Mouse (Mus musculus) neural tube, embryonic 13.5 days (tissue): ENCODE results near the gene Krt27. TPM values are rescaled to one million over a fixed set of nuclear protein-coding genes. Genes with fewer than 3 reads are reported as not detected.

Experiments
- ATAC-seq: fragments of 200-750 bp; cut with Nextera tagmentation; 2 replicates; pipeline ENCODE4 v1.8.0; 2017; ENCODE audit warnings: low read depth, mild to moderate bottlenecking, moderate TSS enrichment, moderate library complexity
- H3K27ac ChIP-seq: fragments of 300-500 bp; sonication (generic); replicated peaks from 2 replicates; pipeline ENCODE4 v1.5.1; 2015; ENCODE audit warnings: moderate library complexity, mild to moderate bottlenecking, inconsistent platforms
- H3K27me3 ChIP-seq: fragments of 300-500 bp; sonication (generic); 2 replicates; pipeline ENCODE4 v1.6.1; 2015; ENCODE audit warnings: mild to moderate bottlenecking, inconsistent platforms
- H3K36me3 ChIP-seq: fragments of 300-500 bp; sonication (generic); 2 replicates; pipeline ENCODE4 v1.6.1; 2015; ENCODE audit warnings: mild to moderate bottlenecking, inconsistent platforms
- H3K4me1 ChIP-seq: fragments of 300-500 bp; sonication (generic); replicated peaks from 2 replicates; pipeline ENCODE4 v1.6.1; 2015; ENCODE audit warnings: inconsistent platforms
- H3K4me2 ChIP-seq: fragments of 300-500 bp; sonication (generic); 2 replicates; pipeline ENCODE4 v1.6.1; 2015; ENCODE audit warnings: inconsistent platforms, mild to moderate bottlenecking, moderate library complexity
- H3K4me3 ChIP-seq: fragments of 300-500 bp; sonication (generic); 2 replicates; pipeline ENCODE4 v1.5.1; 2015; ENCODE audit warnings: mild to moderate bottlenecking, inconsistent platforms
- H3K9ac ChIP-seq: fragments of 300-500 bp; sonication (generic); 2 replicates; pipeline ENCODE4 v1.6.1; 2015; ENCODE audit warnings: moderate library complexity, mild to moderate bottlenecking, inconsistent platforms
- H3K9me3 ChIP-seq: fragments of 300-500 bp; sonication (generic); 2 replicates; pipeline ENCODE4 v1.6.1; 2016; ENCODE audit warnings: inconsistent platforms
- WGBS: fragments of 180-500 bp; shearing (Covaris S2); methylation state at CpG from one replicate; pipeline ENCODE4 v1.1.7; 2015; 5-methylcytosine and 5-hydroxymethylcytosine counted together
- polyA plus RNA-seq: library from polyadenylated mRNA; unstranded; fragments of >200 nt; fragmentation: Nextera tagmentation; extraction: Ambion mirVana; gene quantifications from 2 replicates; pipeline ENCODE4 v1.2.1, GENCODE M21; 2015

Krt27 gene
- polyA plus RNA-seq, result 0.25 and 0.32 TPM in 2 replicates

DNA sequence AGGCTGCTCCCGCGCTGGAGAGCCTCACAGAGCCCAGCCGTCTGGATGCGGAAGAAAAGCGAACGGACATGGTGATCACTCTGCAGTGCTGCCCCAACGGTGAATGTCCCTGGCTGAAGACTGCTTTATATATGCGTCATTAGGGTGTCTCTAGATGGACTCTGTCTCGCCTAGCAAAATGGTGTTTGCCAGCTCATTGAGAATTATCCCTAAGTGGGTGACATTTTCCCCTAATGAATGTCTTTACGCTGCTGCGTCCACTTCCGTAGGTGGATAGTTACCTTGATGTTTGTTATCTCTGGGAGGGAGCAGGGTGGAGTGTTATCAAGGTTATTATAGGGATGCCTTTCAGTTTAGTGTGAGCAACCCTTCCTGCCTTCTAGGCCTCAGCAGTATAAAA lies at the start of gene Krt27:
Gene Krt27 (minus strand): TSS at position 101 of the 400 bp plus-strand sequence.
- Histone ChIP-seq H3K9me3 (no peaks in the 10 kb centered on the region), H3K4me3 (no peak within 1 kb of the TSS), H3K27ac (no peak within 1 kb of the TSS), H3K9ac (no peak within 1 kb of the TSS), H3K27me3 (peaks cover 3% of the 10 kb centered on the region; the same call in 1 of the 2 replicates), H3K4me1 (no peaks in the 10 kb centered on the region), H3K4me2 (no peak within 1 kb of the TSS), H3K36me3 (no peaks in the 10 kb centered on the region)
- ATAC-seq, result no peak
- 79% methylated on average over 12 of the region's 12 CpGs for WGBS

GRCm38 (mm10) chr11:99399956-99400549 lies 49.1 kb upstream of the Krt27 start:
- Histone ChIP-seq H3K4me1 (no peaks in the 10 kb centered on the region), H3K9me3 (no peaks in the 10 kb centered on the region), H3K27ac (no peak overlapping the region), H3K36me3 (no peaks in the 10 kb centered on the region), H3K4me2 (no peak overlapping the region), H3K9ac (no peak overlapping the region), H3K4me3 (no peak overlapping the region), H3K27me3 (peaks cover 9% of the 10 kb centered on the region; the same call in 1 of the 2 replicates)
- 91% methylated on average over 13 of the region's 13 CpGs for WGBS
- no peak for ATAC-seq

DNA sequence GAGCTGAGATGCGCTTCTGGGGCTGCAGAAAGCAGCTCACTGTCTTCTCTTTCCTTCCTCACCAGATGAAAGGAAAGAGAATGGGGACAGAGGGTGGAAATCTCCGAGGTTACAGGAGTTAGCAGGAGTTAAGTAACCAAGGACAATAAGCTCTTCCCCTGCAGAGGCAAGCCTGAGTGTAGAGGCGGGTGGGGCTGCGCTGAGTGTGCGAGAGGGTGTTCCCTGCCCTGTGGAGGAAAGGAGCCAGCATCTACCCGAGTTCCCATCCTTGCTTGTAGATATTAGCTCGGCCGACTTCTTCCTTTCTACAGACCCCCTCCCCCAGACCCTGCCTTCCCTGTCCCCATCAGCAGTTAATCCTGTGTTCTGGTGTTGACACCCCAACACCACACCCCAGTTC lies 47.9 kb upstream of the Krt27 start:
- WGBS, result 73% methylated on average over 8 of the region's 8 CpGs

DNA sequence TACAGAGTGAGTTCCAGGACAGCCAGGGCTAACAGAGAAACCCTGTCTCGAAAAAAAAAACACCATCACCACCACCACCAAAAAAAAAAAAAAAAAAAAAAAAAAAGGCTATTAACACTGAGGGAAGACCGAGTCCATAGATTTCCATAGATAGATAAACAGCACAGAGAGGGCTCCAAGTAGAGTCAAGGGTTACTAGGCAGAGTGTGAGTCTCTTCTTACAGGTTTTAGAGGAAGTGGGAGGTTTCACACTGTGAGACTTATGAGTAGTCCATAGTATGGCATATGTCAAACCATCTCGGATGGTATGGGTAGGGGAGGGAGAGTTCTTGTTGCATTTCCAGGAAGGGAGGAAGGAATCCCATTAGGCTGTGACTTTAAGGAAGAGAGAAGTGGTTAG lies 47.2 kb upstream of the Krt27 start:
- 87% methylated on average over 3 of the region's 3 CpGs for WGBS
- no peak overlapping the region for H3K4me3 ChIP-seq
- H3K27me3 ChIP-seq, result peaks cover 5% of the 10 kb centered on the region; the same call in 1 of the 2 replicates
- H3K4me2 ChIP-seq, result no peak overlapping the region
- no peaks in the 10 kb centered on the region for H3K4me1 ChIP-seq
- H3K36me3 ChIP-seq, result no peaks in the 10 kb centered on the region
- H3K27ac ChIP-seq, result no peak overlapping the region
- H3K9ac ChIP-seq, result no peak overlapping the region
- no peak for ATAC-seq
- no peaks in the 10 kb centered on the region for H3K9me3 ChIP-seq

More for the DNA sequence above, 47.9 kb upstream of the Krt27 start:
- Histone ChIP-seq H3K27ac (no peak overlapping the region), H3K9ac (no peak overlapping the region), H3K36me3 (no peaks in the 10 kb centered on the region), H3K4me1 (no peaks in the 10 kb centered on the region), H3K9me3 (no peaks in the 10 kb centered on the region), H3K27me3 (peaks cover 8% of the 10 kb centered on the region; the same call in 1 of the 2 replicates), H3K4me2 (no peak overlapping the region), H3K4me3 (no peak overlapping the region)
- ATAC-seq, result no peak

GRCm38 (mm10) chr11:99396661-99397060 lies 45.8 kb upstream of the Krt27 start:
- ATAC-seq, result no peak
- Histone ChIP-seq H3K9ac (no peak overlapping the region), H3K27me3 (peaks cover 5% of the 10 kb centered on the region; the same call in 1 of the 2 replicates), H3K4me3 (no peak overlapping the region), H3K4me2 (no peak overlapping the region), H3K9me3 (no peaks in the 10 kb centered on the region), H3K27ac (no peak overlapping the region), H3K36me3 (no peaks in the 10 kb centered on the region), H3K4me1 (no peaks in the 10 kb centered on the region)
- 93% methylated on average over 2 of the region's 2 CpGs for WGBS

DNA sequence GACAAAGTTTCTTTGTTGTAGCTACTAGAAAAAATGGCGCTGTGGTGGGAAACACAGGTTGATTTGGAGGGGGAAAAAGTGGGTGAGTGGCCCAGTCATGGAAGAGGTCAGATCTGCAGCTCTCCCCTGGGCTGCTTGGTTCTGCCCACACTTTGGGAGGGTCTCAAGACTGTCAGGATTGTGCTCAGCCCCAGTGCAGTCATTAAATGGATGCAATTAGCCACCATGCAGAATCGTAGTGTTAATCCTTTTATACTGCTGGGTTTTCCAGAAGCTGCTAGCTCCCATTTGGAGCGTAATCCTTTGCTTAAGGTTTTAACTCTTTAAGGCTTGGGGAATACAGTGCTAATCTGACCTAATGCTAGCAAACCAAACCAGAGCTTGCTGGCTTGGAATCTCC lies 45.1 kb upstream of the Krt27 start:
- no peak overlapping the region for H3K27ac ChIP-seq
- H3K4me1 ChIP-seq, result no peaks in the 10 kb centered on the region
- H3K4me2 ChIP-seq, result no peak overlapping the region
- no peaks in the 10 kb centered on the region for H3K36me3 ChIP-seq
- no peaks in the 10 kb centered on the region for H3K9me3 ChIP-seq
- 44% methylated on average over 3 of the region's 3 CpGs for WGBS
- H3K27me3 ChIP-seq, result 0 out of 2 replicates have a peak, but pooled peaks cover 5% of the 10 kb centered on the region
- no peak for ATAC-seq
- no peak overlapping the region for H3K4me3 ChIP-seq
- H3K9ac ChIP-seq, result no peak overlapping the region

- no peak overlapping the region for H3K9ac ChIP-seq
- no peak overlapping the region for H3K27ac ChIP-seq
- ATAC-seq, result no peak
- H3K27me3 ChIP-seq, result no peaks in the 10 kb centered on the region
- H3K4me1 ChIP-seq, result peaks cover under 1% of the 10 kb centered on the region
- 85% methylated on average over 10 of the region's 10 CpGs for WGBS
- no peak overlapping the region for H3K4me3 ChIP-seq
- H3K4me2 ChIP-seq, result no peak overlapping the region
- no peaks in the 10 kb centered on the region for H3K9me3 ChIP-seq
- H3K36me3 ChIP-seq, result no peaks in the 10 kb centered on the region
Observed at GRCm38 (mm10) chr11:99392492-99392891, 41.6 kb upstream of the Krt27 start.

GRCm38 (mm10) chr11:99391375-99391774 lies 40.5 kb upstream of the Krt27 start:
- ATAC-seq, result no peak
- Histone ChIP-seq H3K4me2 (no peak overlapping the region), H3K9ac (no peak overlapping the region), H3K9me3 (no peaks in the 10 kb centered on the region), H3K27me3 (no peaks in the 10 kb centered on the region), H3K4me1 (peaks cover 12% of the 10 kb centered on the region), H3K4me3 (no peak overlapping the region), H3K27ac (no peak overlapping the region), H3K36me3 (no peaks in the 10 kb centered on the region)
- WGBS, result 88% methylated on average over 6 of the region's 6 CpGs

- H3K4me2 ChIP-seq, result no peak overlapping the region
- H3K36me3 ChIP-seq, result no peaks in the 10 kb centered on the region
- 82% methylated on average over 7 of the region's 7 CpGs for WGBS
- H3K4me3 ChIP-seq, result no peak overlapping the region
- no peaks in the 10 kb centered on the region for H3K9me3 ChIP-seq
- no peak overlapping the region for H3K9ac ChIP-seq
- H3K4me1 ChIP-seq, result peaks cover 14% of the 10 kb centered on the region
- H3K27me3 ChIP-seq, result no peaks in the 10 kb centered on the region
- no peak overlapping the region for H3K27ac ChIP-seq
- ATAC-seq, result no peak
Observed at GRCm38 (mm10) chr11:99390866-99391265, 40.0 kb upstream of the Krt27 start.

GRCm38 (mm10) chr11:99389264-99389663 lies 38.4 kb upstream of the Krt27 start, which contains the start of gene Krt10:
Krt10 (minus strand) TSS chr11:99389364.
- no peak within 1 kb of the TSS for H3K27ac ChIP-seq
- H3K27me3 ChIP-seq, result peaks cover under 1% of the 10 kb centered on the region; the same call in 1 of the 2 replicates
- H3K36me3 ChIP-seq, result no peaks in the 10 kb centered on the region
- H3K9ac ChIP-seq, result no peak within 1 kb of the TSS
- H3K4me3 ChIP-seq, result no peak within 1 kb of the TSS
- WGBS, result 86% methylated on average over 4 of the region's 4 CpGs
- H3K4me2 ChIP-seq, result no peak within 1 kb of the TSS
- no peaks in the 10 kb centered on the region for H3K9me3 ChIP-seq
- H3K4me1 ChIP-seq, result peaks cover 14% of the 10 kb centered on the region
- no peak for ATAC-seq

DNA sequence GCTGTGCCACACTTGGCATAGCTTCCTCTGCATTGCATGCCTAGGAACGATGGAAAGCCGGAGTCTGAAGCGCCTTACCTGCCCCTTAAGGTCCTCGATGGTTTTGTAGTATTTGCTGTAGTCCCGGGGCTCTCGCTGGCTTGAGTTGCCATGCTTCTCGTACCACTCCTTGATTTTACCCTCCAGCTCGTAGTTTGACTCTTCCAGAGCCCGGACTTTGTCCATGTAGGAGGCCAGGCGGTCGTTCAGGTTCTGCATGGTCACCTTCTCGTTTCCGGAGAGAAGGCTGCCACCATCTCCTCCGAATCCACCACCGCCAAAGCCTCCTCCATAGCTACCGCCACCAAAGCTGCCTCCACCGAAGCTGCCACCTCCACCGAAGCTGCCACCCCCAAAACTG lies 37.8 kb upstream of the Krt27 start:
- no peak overlapping the region for H3K4me2 ChIP-seq
- 93% methylated on average over 18 of the region's 18 CpGs for WGBS
- H3K4me1 ChIP-seq, result peaks cover 14% of the 10 kb centered on the region
- no peak overlapping the region for H3K4me3 ChIP-seq
- H3K36me3 ChIP-seq, result no peaks in the 10 kb centered on the region
- no peak overlapping the region for H3K9ac ChIP-seq
- ATAC-seq, result no peak
- peaks cover 7% of the 10 kb centered on the region for H3K27me3 ChIP-seq
- H3K9me3 ChIP-seq, result no peaks in the 10 kb centered on the region
- H3K27ac ChIP-seq, result no peak overlapping the region

DNA sequence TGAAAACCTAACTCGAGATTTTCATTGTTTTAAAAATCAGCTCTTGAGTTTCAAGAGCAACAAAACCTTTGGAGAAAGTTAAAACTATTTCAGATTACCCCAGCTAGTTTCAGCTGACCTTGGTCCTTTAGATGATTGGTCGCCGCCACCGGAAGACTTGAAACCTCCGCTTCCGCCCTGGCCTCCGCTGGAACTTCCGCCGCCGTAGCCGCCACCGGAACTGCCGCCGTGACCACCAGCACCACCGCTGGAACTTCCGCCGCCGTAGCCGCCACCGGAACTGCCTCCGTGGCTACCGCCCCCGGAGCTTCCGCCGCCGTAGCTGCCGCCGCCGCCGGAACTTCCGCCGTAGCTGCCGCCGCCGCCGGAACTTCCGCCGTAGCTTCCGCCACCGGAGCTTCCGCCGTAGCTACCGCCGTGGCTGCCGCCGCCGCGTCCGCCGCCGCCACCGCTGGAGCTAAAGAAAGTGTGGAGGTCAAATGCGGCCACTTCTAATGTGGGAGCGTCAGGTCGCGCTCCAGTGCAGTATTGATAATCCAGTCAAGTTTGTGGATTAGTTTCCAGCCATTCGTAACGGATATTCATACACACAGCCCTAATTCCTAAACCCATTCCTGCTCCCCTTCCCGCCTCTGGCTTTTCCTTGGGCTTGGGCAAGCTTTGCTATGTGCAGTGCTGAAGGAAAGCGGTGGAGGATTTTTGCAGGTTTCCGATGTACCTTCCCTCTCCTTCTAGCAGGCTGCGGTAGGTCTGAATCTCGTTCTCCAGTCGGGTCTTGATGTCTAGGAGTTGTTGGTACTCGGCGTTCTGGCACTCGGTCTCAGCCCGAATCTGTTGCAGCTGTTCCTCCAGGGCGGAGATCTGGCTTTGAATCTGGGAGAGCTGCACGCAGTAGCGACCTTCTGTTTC lies 35.2 kb upstream of the Krt27 start:
- 2% methylated on average over 71 of the region's 71 CpGs for WGBS
- no peaks in the 10 kb centered on the region for H3K36me3 ChIP-seq

More for the DNA sequence above, 35.2 kb upstream of the Krt27 start:
- Histone ChIP-seq H3K4me1 (peaks cover 14% of the 10 kb centered on the region), H3K27me3 (peaks cover 28% of the 10 kb centered on the region), H3K4me2 (peak overlapping the region; percentile 73), H3K4me3 (peak overlapping the region; percentile 57), H3K9me3 (no peaks in the 10 kb centered on the region), H3K9ac (peak overlapping the region; percentile 82), H3K27ac (peak overlapping the region; percentile 95)
- peak; percentile 84; the same call in 1 of the 2 replicates for ATAC-seq
